Mouse (Mus musculus): ENCODE data around the gene Pdgfb. TPM values are rescaled to one million over a fixed set of nuclear protein-coding genes. Genes with fewer than 3 reads are reported as not detected.

The Pdgfb gene
- polyA plus RNA-seq, 1 experiment, result 14.5 TPM

GRCm38 (mm10) chr15:79956559-79956958, 58.2 kb downstream of the Pdgfb start:
- no peak for TF ChIP-seq CTCF (IDR thresholded peaks at IDR 0.05; ENCODE audit: extremely low read depth, insufficient read depth, insufficient read length, insufficient replicate concordance)
- TF ChIP-seq POLR2A (IDR thresholded peaks at IDR 0.05; ENCODE audit: low read depth, low read length), result no peak
- peak in 1 of 2 experiments; percentile 42 for DNase-seq (ENCODE audit: low read depth in 1 of 2, low spot score in 2 of 2)

GRCm38 (mm10) chr15:79953470-79953869, 61.3 kb downstream of the Pdgfb start:
- Histone ChIP-seq H3K4me1 (ENCODE audit: control insufficient read depth, insufficient read depth, insufficient read length) (peaks cover 11% of the 10 kb centered on the region; the same call in 1 of the 2 replicates), H3K27ac (ENCODE audit: insufficient read depth, low read length) (no peak overlapping the region), H3K36me3 (ENCODE audit: control insufficient read depth, insufficient read depth, low read length) (no peaks in the 10 kb centered on the region), H3K27me3 (ENCODE audit: control insufficient read depth, insufficient read depth, low read length) (no peaks in the 10 kb centered on the region), H3K4me3 (ENCODE audit: extremely low read depth, insufficient read depth, insufficient read length) (no peak overlapping the region)
- TF ChIP-seq POLR2A (IDR thresholded peaks at IDR 0.05; ENCODE audit: low read depth, low read length), result no peak
- TF ChIP-seq CTCF (IDR thresholded peaks at IDR 0.05; ENCODE audit: extremely low read depth, insufficient read depth, insufficient read length, insufficient replicate concordance), result no peak
- DNase-seq (ENCODE audit: low read depth in 1 of 2, low spot score in 2 of 2), result no peak
- WGBS, result 90% methylated on average over 7 of the region's 7 CpGs

More at GRCm38 (mm10) chr15:79956559-79956958, 58.2 kb downstream of the Pdgfb start:
- Histone ChIP-seq H3K27ac (ENCODE audit: insufficient read depth, low read length) (no peak overlapping the region), H3K4me3 (ENCODE audit: extremely low read depth, insufficient read depth, insufficient read length) (no peak overlapping the region), H3K36me3 (ENCODE audit: control insufficient read depth, insufficient read depth, low read length) (no peaks in the 10 kb centered on the region), H3K27me3 (ENCODE audit: control insufficient read depth, insufficient read depth, low read length) (no peaks in the 10 kb centered on the region), H3K4me1 (ENCODE audit: control insufficient read depth, insufficient read depth, insufficient read length) (peaks cover 2% of the 10 kb centered on the region; the same call in 1 of the 2 replicates)
- 31% methylated on average over 8 of the region's 8 CpGs for WGBS

GRCm38 (mm10) chr15:79952504-79953231, 62.1 kb downstream of the Pdgfb start:
- Histone ChIP-seq H3K36me3 (ENCODE audit: control insufficient read depth, insufficient read depth, low read length) (no peaks in the 10 kb centered on the region), H3K4me1 (ENCODE audit: control insufficient read depth, insufficient read depth, insufficient read length) (peaks cover 11% of the 10 kb centered on the region; the same call in 1 of the 2 replicates), H3K4me3 (ENCODE audit: extremely low read depth, insufficient read depth, insufficient read length) (no peak overlapping the region), H3K27ac (ENCODE audit: insufficient read depth, low read length) (no peak overlapping the region), H3K27me3 (ENCODE audit: control insufficient read depth, insufficient read depth, low read length) (no peaks in the 10 kb centered on the region)
- no peak for DNase-seq (ENCODE audit: low read depth in 1 of 2, low spot score in 2 of 2)
- 72% methylated on average over 11 of the region's 11 CpGs for WGBS
- TF ChIP-seq POLR2A (IDR thresholded peaks at IDR 0.05; ENCODE audit: low read depth, low read length) (no peak), CTCF (IDR thresholded peaks at IDR 0.05; ENCODE audit: extremely low read depth, insufficient read depth, insufficient read length, insufficient replicate concordance) (no peak)

DNA sequence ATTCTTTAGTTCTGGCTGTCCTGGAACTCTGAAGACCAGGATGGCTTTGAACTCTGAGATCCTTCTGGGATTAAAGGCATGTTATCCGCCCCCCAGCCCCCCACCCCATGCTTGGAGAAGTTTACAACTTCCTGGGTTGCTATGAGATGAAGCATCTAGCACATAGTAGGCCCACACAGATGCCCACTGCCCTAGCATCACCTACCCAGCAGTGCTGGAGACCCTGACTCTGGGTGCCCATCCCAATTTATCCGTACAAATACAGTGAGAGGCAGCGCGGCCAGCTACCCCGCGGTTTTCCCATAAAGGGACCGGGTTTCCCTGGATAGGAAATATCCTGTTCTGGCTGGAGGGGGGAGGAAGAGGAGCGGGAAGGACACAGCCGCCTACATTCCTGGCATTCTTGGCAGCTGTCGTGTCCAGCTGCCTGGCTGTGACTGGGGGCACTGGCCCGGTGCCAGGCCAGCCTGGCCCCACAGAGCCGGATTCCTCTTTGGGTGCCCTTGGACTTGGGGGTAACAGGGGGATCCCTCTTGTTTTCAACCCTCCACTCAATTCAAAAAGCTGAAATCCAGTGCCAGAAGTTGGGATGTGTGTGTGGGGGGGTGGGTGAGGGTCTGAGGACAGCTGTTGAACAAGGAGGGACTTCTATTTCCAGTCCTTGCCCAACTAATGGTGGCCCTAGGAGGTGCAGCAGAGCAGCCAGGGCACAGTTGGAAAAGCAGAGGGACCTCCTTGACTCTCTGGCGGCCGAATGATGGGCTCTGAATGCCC, 62.9 kb downstream of the Pdgfb start:
- DNase-seq (ENCODE audit: low read depth in 1 of 2, low spot score in 2 of 2), result no peak

GRCm38 (mm10) chr15:79951226-79951625, 63.6 kb downstream of the Pdgfb start:
- no peak for TF ChIP-seq CTCF (IDR thresholded peaks at IDR 0.05; ENCODE audit: extremely low read depth, insufficient read depth, insufficient read length, insufficient replicate concordance)
- H3K27ac ChIP-seq (ENCODE audit: insufficient read depth, low read length), result peak overlapping the region; percentile 44; the same call in 1 of the 2 replicates
- H3K36me3 ChIP-seq (ENCODE audit: control insufficient read depth, insufficient read depth, low read length), result no peaks in the 10 kb centered on the region
- no peak overlapping the region for H3K4me3 ChIP-seq (ENCODE audit: extremely low read depth, insufficient read depth, insufficient read length)
- no peak for DNase-seq (ENCODE audit: low read depth in 1 of 2, low spot score in 2 of 2)
- H3K27me3 ChIP-seq (ENCODE audit: control insufficient read depth, insufficient read depth, low read length), result no peaks in the 10 kb centered on the region
- WGBS, result 88% methylated on average over 6 of the region's 6 CpGs
- H3K4me1 ChIP-seq (ENCODE audit: control insufficient read depth, insufficient read depth, insufficient read length), result peaks cover 9% of the 10 kb centered on the region; the same call in 1 of the 2 replicates

More for the DNA sequence above, 62.9 kb downstream of the Pdgfb start:
- no peak for TF ChIP-seq POLR2A (IDR thresholded peaks at IDR 0.05; ENCODE audit: low read depth, low read length)
- no peak for TF ChIP-seq CTCF (IDR thresholded peaks at IDR 0.05; ENCODE audit: extremely low read depth, insufficient read depth, insufficient read length, insufficient replicate concordance)
- Histone ChIP-seq H3K27ac (ENCODE audit: insufficient read depth, low read length) (no peak overlapping the region), H3K4me3 (ENCODE audit: extremely low read depth, insufficient read depth, insufficient read length) (no peak overlapping the region), H3K36me3 (ENCODE audit: control insufficient read depth, insufficient read depth, low read length) (no peaks in the 10 kb centered on the region), H3K4me1 (ENCODE audit: control insufficient read depth, insufficient read depth, insufficient read length) (peaks cover 11% of the 10 kb centered on the region; the same call in 1 of the 2 replicates), H3K27me3 (ENCODE audit: control insufficient read depth, insufficient read depth, low read length) (no peaks in the 10 kb centered on the region)
- 81% methylated on average over 14 of the region's 14 CpGs for WGBS

DNA sequence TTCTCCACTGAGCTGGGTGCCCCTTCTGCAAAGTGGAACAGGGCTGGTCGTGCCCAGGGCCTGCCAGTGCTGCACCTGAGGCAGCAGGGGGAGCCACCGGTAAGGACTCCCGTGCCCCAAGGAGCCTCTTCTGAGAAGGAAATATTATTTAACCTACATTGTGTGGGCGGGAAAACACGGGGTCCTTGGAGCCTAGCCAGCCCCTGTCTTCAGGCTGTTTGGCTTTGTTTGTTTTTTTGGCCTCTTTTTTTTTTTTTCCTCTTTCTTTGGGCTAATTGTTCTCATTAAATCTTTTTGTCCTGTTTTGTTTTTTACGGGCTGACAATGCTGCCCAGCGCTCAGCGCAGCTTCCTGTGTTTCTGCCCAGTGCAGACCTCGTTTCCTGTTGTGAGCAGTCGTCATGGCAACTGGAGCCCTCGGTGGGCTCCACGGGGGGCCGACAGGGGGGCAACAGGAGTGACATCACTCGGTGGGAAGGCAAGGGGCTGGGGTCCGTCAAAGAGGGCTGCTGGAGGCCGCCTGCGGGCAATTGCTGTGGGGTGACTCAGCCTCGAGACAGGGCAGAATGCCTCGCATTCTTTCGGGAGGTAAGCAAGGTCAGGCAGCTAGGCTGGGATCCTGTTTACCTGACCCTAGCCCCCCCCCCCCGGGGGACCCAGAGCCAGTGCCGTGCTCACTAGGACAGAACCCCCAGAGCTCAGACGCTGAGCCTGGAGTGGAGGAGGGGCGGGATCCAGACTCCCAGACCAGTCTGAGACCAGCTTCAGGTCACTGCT, 64.3 kb downstream of the Pdgfb start:
- Histone ChIP-seq H3K4me1 (ENCODE audit: control insufficient read depth, insufficient read depth, insufficient read length) (peaks cover 9% of the 10 kb centered on the region; the same call in 1 of the 2 replicates), H3K4me3 (ENCODE audit: extremely low read depth, insufficient read depth, insufficient read length) (peak overlapping the region; percentile 45), H3K36me3 (ENCODE audit: control insufficient read depth, insufficient read depth, low read length) (no peaks in the 10 kb centered on the region), H3K27ac (ENCODE audit: insufficient read depth, low read length) (peak overlapping the region; percentile 44), H3K27me3 (ENCODE audit: control insufficient read depth, insufficient read depth, low read length) (no peaks in the 10 kb centered on the region)
- TF ChIP-seq POLR2A (IDR thresholded peaks at IDR 0.05; ENCODE audit: low read depth, low read length) (no peak), CTCF (IDR thresholded peaks at IDR 0.05; ENCODE audit: extremely low read depth, insufficient read depth, insufficient read length, insufficient replicate concordance) (peak; percentile 72; the same call in 1 of the 2 replicates)
- WGBS, result 5% methylated on average over 24 of the region's 24 CpGs
- DNase-seq (ENCODE audit: low read depth in 1 of 2, low spot score in 2 of 2), result peak in 1 of 2 experiments; percentile 72

All from spleen, adult 2 months (tissue).